Mouse (Mus musculus) spleen, postnatal 4 days (tissue): ENCODE measurements around the gene Tstd1.

Source experiments
- DNase-seq, 2 experiments: peaks; one replicate each; pipeline ENCODE4 v3.0.0; 2022; ENCODE audit warnings: low spot score in 2 of 2

Gene Tstd1

GRCm38 (mm10) chr1:171452923-171453322, 34.3 kb downstream of the Tstd1 start:
- DNase-seq = no peak

- no peak for DNase-seq
These were observed 36.3 kb downstream of the Tstd1 start for GRCm38 (mm10) chr1:171454926-171455325.

- no peak for DNase-seq
These were observed 38.9 kb downstream of the Tstd1 start for GRCm38 (mm10) chr1:171457568-171457967.

GRCm38 (mm10) chr1:171459791-171460190, 41.1 kb downstream of the Tstd1 start:
- DNase-seq = no peak

- no peak for DNase-seq
These were observed 42.2 kb downstream of the Tstd1 start for GRCm38 (mm10) chr1:171460551-171461503.

GRCm38 (mm10) chr1:171463133-171463532, 44.5 kb downstream of the Tstd1 start:
- DNase-seq = no peak

- DNase-seq = no peak
These were observed 47.2 kb downstream of the Tstd1 start for GRCm38 (mm10) chr1:171465749-171466412.

- DNase-seq = no peak
These were observed 47.9 kb downstream of the Tstd1 start for GRCm38 (mm10) chr1:171466565-171466964.

- no peak for DNase-seq
These were observed 51.0 kb downstream of the Tstd1 start for GRCm38 (mm10) chr1:171469678-171470077.
